Mouse (Mus musculus) neural tube, embryonic 12.5 days (tissue): Measurements from ENCODE around the gene Cplx1. TPM values are rescaled to one million over a fixed set of nuclear protein-coding genes. Genes with fewer than 3 reads are reported as not detected.
"Not testable (repeated sequence)": the region's sequence is repeated elsewhere in the genome, so short reads cannot be mapped to it uniquely, and the experiment has no call there.

Source experiments
- ATAC-seq: fragments of 200-750 bp; cut with Nextera tagmentation; 2 replicates; pipeline ENCODE4 v1.8.0; 2017; ENCODE audit warnings: low read depth, mild to moderate bottlenecking, moderate TSS enrichment, moderate library complexity; ENCODE audit not compliant: low FRiP score
- H3K27ac ChIP-seq: fragments of 300-500 bp; sonication (generic); 2 replicates; pipeline ENCODE4 v1.5.1; 2016
- H3K27me3 ChIP-seq: fragments of 300-500 bp; sonication (generic); replicated peaks from 2 replicates; pipeline ENCODE4 v1.6.1; 2016; ENCODE audit warnings: mild to moderate bottlenecking
- H3K36me3 ChIP-seq: fragments of 300-500 bp; sonication (generic); 2 replicates; pipeline ENCODE4 v1.6.1; 2016; ENCODE audit warnings: mild to moderate bottlenecking
- H3K4me1 ChIP-seq: fragments of 300-500 bp; sonication (generic); 2 replicates; pipeline ENCODE4 v1.6.1; 2016
- H3K4me2 ChIP-seq: fragments of 300-500 bp; sonication (generic); replicated peaks from 2 replicates; pipeline ENCODE4 v1.6.1; 2016; ENCODE audit warnings: mild to moderate bottlenecking
- H3K4me3 ChIP-seq: fragments of 300-500 bp; sonication (generic); 2 replicates; pipeline ENCODE4 v1.5.1; 2016
- H3K9ac ChIP-seq: fragments of 300-500 bp; sonication (generic); 2 replicates; pipeline ENCODE4 v1.6.1; 2016; ENCODE audit warnings: mild to moderate bottlenecking
- H3K9me3 ChIP-seq: fragments of 300-500 bp; sonication (generic); 2 replicates; pipeline ENCODE4 v1.6.1; 2016; ENCODE audit warnings: mild to moderate bottlenecking
- WGBS: fragments of 180-500 bp; shearing (Covaris S2); methylation state at CpG from one replicate; pipeline ENCODE4 v1.1.7; 2016; 5-methylcytosine and 5-hydroxymethylcytosine counted together
- polyA plus RNA-seq: library from polyadenylated mRNA; unstranded; fragments of >200 nt; fragmentation: Nextera tagmentation; extraction: Ambion mirVana; gene quantifications from 2 replicates; pipeline ENCODE4 v1.2.1, GENCODE M21; 2016

The Cplx1 gene
- polyA plus RNA-seq, 1 experiment from 2014 or later = 41.3 TPM

DNA sequence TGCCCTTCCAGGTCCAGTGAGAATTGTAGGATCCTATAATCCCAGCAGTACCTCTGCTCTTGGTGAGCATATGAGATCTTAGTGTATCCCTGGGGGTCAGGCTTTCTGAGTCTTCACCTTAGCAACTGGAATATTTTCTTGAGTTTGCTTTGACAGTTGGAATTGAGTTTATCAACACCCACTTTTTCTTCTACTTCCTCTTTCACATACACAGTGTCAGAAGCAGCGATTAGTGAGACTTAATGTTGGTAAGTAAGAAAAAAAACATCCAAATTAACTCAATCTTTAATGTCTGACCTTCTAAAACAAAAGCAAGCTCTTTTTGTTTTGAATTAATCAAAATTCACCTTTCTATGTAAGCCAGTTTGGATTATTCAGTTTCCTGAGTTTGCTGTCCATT, 48.3 kb downstream of the Cplx1 start:
- 94% methylated on average over 1 of the region's 1 CpGs for WGBS
- no peak for ATAC-seq
- peaks cover 88% of the 10 kb centered on the region for H3K36me3 ChIP-seq
- H3K27me3 ChIP-seq = no peaks in the 10 kb centered on the region
- no peak overlapping the region for H3K27ac ChIP-seq
- no peak overlapping the region for H3K9ac ChIP-seq
- no peaks in the 10 kb centered on the region for H3K4me1 ChIP-seq
- H3K4me3 ChIP-seq = no peak overlapping the region
- no peaks in the 10 kb centered on the region for H3K9me3 ChIP-seq
- H3K4me2 ChIP-seq = no peak overlapping the region

DNA sequence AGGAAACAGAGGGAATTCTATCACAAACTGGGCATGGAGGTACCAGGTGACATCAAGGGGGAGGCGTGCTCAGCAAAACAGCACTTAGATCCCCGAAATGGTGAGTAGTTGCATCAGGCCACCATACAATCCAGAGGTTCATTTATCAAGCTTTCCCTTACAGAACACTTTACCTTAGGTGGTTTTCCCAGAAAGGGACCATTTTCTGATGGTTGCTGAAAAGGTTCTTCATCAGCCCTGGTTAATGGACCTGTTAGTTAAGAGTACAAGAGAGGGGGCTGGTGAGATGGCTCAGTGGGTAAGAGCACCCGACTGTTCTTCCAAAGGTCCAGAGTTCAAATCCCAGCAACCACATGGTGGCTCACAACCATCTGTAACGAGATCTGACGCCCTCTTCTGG, 63.7 kb downstream of the Cplx1 start:
- 96% methylated on average over 5 of the region's 5 CpGs for WGBS
- ATAC-seq, H3K27me3 ChIP-seq, H3K4me3 ChIP-seq, H3K4me1 ChIP-seq, H3K4me2 ChIP-seq, H3K9me3 ChIP-seq, H3K27ac ChIP-seq, H3K9ac ChIP-seq: not testable (repeated sequence)
- H3K36me3 ChIP-seq = peaks cover 65% of the 10 kb centered on the region

DNA sequence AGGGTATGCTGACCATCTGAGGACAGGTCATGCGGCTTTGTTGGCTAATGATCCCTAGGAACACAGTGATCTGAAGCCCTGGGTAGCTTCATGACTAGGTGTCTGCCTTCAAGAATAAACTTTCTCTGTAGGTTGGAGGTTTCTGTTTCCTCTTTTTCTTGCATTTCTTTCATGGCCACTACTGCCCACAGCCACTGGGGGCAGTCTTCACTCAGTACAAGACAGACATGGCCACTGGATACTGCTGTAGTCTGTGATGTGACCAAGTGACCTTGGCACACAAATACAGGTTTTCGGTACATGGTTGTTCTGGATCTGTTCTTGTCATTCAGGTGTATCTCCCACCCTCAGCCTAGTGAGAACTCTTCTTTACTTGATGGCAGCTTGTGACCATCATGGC, 64.6 kb downstream of the Cplx1 start:
- H3K9me3 ChIP-seq = no peaks in the 10 kb centered on the region
- peaks cover 57% of the 10 kb centered on the region for H3K36me3 ChIP-seq
- no peaks in the 10 kb centered on the region for H3K4me1 ChIP-seq
- H3K27ac ChIP-seq = no peak overlapping the region
- H3K27me3 ChIP-seq = no peaks in the 10 kb centered on the region
- ATAC-seq = no peak
- WGBS = 97% methylated on average over 2 of the region's 2 CpGs
- H3K4me3 ChIP-seq = no peak overlapping the region
- H3K4me2 ChIP-seq = no peak overlapping the region
- no peak overlapping the region for H3K9ac ChIP-seq

DNA sequence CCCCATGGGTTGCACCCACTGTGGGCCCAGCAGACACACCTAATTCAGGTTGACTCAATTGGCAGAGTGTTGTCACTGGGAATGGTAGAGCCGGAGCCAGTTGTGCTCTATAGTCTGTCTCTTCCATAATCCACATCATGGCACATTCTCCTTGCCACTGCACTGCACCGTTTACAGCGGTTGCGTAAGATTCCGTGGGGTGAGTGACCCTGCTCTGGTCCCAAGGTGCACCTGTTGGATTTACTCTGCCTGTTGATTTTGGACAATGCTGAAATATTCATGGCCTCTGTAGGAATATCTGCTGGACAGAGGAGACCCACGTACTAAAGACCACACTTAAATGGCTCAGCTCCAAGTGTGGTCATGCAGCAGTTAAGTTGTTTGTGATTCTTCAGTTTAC, 66.8 kb downstream of the Cplx1 start:
- Histone ChIP-seq H3K9me3 (no peaks in the 10 kb centered on the region), H3K27ac (no peak overlapping the region), H3K4me1 (no peaks in the 10 kb centered on the region), H3K4me2 (no peak overlapping the region), H3K36me3 (peaks cover 46% of the 10 kb centered on the region), H3K9ac (no peak overlapping the region), H3K27me3 (no peaks in the 10 kb centered on the region), H3K4me3 (no peak overlapping the region)
- no peak for ATAC-seq
- 95% methylated on average over 6 of the region's 6 CpGs for whole genome bisulfite sequencing

DNA sequence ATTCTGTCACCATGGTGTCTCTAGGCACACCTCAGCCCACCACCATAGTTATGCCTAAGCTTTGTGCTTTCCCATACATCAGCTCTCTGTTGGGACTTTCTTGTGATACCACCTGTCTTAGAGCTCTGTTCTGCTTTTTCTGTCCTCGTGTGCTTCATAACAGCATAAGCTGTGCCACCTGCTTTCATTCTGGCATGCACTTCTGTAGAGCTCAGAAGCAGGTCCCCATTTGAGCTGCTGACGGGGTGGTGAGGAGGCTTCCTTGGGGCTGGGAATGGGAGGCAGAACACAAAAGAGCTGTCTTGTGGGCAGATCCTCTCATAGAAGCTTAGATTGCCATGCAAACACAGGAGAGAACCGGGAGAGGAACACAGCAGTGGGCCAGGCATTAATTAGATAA, 73.8 kb downstream of the Cplx1 start:
- Histone ChIP-seq H3K4me1 (no peaks in the 10 kb centered on the region), H3K9ac (no peak overlapping the region), H3K9me3 (no peaks in the 10 kb centered on the region), H3K27me3 (no peaks in the 10 kb centered on the region), H3K4me2 (no peak overlapping the region), H3K36me3 (peaks cover 72% of the 10 kb centered on the region), H3K4me3 (no peak overlapping the region), H3K27ac (no peak overlapping the region)
- WGBS = 88% methylated on average over 3 of the region's 3 CpGs
- ATAC-seq = no peak

DNA sequence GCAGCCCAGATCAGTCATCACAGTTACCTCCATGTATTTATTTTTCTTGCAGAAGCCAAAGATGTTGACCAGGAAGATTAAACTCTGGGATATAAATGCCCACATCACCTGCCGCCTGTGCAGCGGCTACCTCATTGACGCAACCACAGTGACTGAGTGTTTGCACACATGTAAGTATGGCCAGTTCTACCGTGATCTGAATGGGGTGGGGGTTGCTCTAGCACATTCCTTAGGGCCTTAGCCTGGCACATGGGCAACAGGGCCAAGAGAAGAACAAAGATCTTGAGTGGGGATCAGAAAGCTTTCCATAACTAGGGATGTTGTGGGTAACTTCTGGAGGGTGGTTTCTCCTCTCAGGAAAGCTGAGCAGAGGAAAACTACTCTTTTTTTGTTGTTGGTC, 76.1 kb downstream of the Cplx1 start:
- H3K36me3 ChIP-seq = peaks cover 68% of the 10 kb centered on the region
- no peaks in the 10 kb centered on the region; the same call in 1 of the 2 replicates for H3K4me1 ChIP-seq
- no peak overlapping the region for H3K4me2 ChIP-seq
- no peak overlapping the region for H3K9ac ChIP-seq
- no peak for ATAC-seq
- H3K9me3 ChIP-seq = no peaks in the 10 kb centered on the region
- no peaks in the 10 kb centered on the region for H3K27me3 ChIP-seq
- no peak overlapping the region for H3K4me3 ChIP-seq
- H3K27ac ChIP-seq = no peak overlapping the region
- 96% methylated on average over 4 of the region's 4 CpGs for WGBS

DNA sequence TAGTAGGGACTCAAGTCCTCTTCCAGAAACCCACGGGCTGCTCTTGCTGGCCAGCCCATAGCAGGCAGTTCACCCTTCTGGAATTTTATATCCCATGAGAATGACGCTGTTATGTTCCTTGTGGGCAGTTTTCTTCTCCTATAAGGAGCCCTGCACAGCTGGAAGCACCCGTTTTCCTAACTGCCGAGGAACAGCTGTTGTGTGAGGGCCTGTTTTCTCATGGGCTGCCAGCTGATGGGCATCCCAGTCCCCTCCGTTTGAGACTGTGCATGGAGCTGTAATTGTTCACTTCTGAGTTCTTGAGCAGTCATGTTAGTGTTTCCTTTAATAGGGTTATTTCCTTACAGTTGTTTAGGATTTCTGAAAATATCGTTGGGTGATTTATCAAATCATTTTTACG, 80.2 kb downstream of the Cplx1 start:
- no peak overlapping the region for H3K4me3 ChIP-seq
- no peaks in the 10 kb centered on the region; the same call in 1 of the 2 replicates for H3K4me1 ChIP-seq
- ATAC-seq = no peak
- no peak overlapping the region for H3K27ac ChIP-seq
- peaks cover 32% of the 10 kb centered on the region for H3K36me3 ChIP-seq
- H3K27me3 ChIP-seq = no peaks in the 10 kb centered on the region
- H3K9ac ChIP-seq = no peak overlapping the region
- H3K9me3 ChIP-seq = no peaks in the 10 kb centered on the region
- H3K4me2 ChIP-seq = no peak overlapping the region
- 72% methylated on average over 7 of the region's 7 CpGs for WGBS

Other genes with a start within 250 kb of the Cplx1 start
- 5.8 and 6.1 TPM in 2 replicates for gene Pigg, start 237.4 kb downstream of the Cplx1 start, polyA plus RNA-seq
- gene Gm42517, start 182.1 kb downstream of the Cplx1 start, polyA plus RNA-seq = 0.45 and 0.51 TPM in 2 replicates
- 0.75 TPM in 1 of 2 replicates, not detected in the other for gene Pde6b, start 161.6 kb downstream of the Cplx1 start, polyA plus RNA-seq
- gene Atp5k, start 115.6 kb downstream of the Cplx1 start, polyA plus RNA-seq = 438 and 460 TPM in 2 replicates
- 0.08 and 0.16 TPM in 2 replicates for gene Mfsd7a, start 101.1 kb downstream of the Cplx1 start, polyA plus RNA-seq
- 34.2 and 35.8 TPM in 2 replicates for gene Pcgf3, start 88.8 kb downstream of the Cplx1 start, polyA plus RNA-seq
- 52.0 and 58.9 TPM in 2 replicates for gene Gak, start 79.7 kb upstream of the Cplx1 start, polyA plus RNA-seq
- gene Tmem175, start 79.7 kb upstream of the Cplx1 start, polyA plus RNA-seq = 18.1 and 18.3 TPM in 2 replicates
- 8.0 and 8.2 TPM in 2 replicates for gene Idua, start 110.3 kb upstream of the Cplx1 start, polyA plus RNA-seq
- gene Dgkq, start 119.6 kb upstream of the Cplx1 start, polyA plus RNA-seq = 19.8 and 23.5 TPM in 2 replicates
- 1.2 and 1.6 TPM in 2 replicates for gene Slc26a1, start 125.5 kb upstream of the Cplx1 start, polyA plus RNA-seq
- 19.1 and 20.7 TPM in 2 replicates for gene Fgfrl1, start 142.4 kb upstream of the Cplx1 start, polyA plus RNA-seq
- gene Rnf212, start 225.0 kb upstream of the Cplx1 start, polyA plus RNA-seq = 0.32 TPM in 1 of 2 replicates, not detected in the other
- gene Tmed11, start 245.3 kb upstream of the Cplx1 start, polyA plus RNA-seq = not detected in 2 replicates